Mouse (Mus musculus) liver, embryonic 11.5 days (tissue): ENCODE measurements around the gene Tnfsf15. TPM values are rescaled to one million over a fixed set of nuclear protein-coding genes. Genes with fewer than 3 reads are reported as not detected.

Experiments
- ATAC-seq: fragments of 200-750 bp; cut with Nextera tagmentation; replicated peaks from 2 replicates; pipeline ENCODE4 v1.8.0; 2017; ENCODE audit warnings: moderate number of reproducible peaks, mild to moderate bottlenecking, moderate TSS enrichment, moderate library complexity; ENCODE audit not compliant: low FRiP score
- DNase-seq: peaks from one replicate; pipeline ENCODE4 v3.0.0-alpha.2; 2017; ENCODE audit warnings: low spot score
- H3K27ac ChIP-seq: fragments of 300-500 bp; sonication (generic); 2 replicates; pipeline ENCODE4 v1.5.1; 2014; ENCODE audit warnings: mild to moderate bottlenecking, low read depth, low read length, control low read depth
- H3K27me3 ChIP-seq: fragments of 300-500 bp; sonication (generic); replicated peaks from 2 replicates; pipeline ENCODE4 v1.6.1; 2014; ENCODE audit warnings: low read length, mixed read lengths; ENCODE audit not compliant: control insufficient read depth, insufficient read depth
- H3K36me3 ChIP-seq: fragments of 300-500 bp; sonication (generic); 2 replicates; pipeline ENCODE4 v1.6.1; 2014; ENCODE audit warnings: mild to moderate bottlenecking, low read length, moderate library complexity, mixed read lengths; ENCODE audit not compliant: control insufficient read depth, insufficient read depth
- H3K4me1 ChIP-seq: fragments of 300-500 bp; sonication (generic); replicated peaks from 2 replicates; pipeline ENCODE4 v1.6.1; 2014; ENCODE audit warnings: low read length, mixed read lengths; ENCODE audit not compliant: control insufficient read depth, insufficient read depth
- H3K4me2 ChIP-seq: fragments of 300-500 bp; sonication (generic); 2 replicates; pipeline ENCODE4 v1.6.1; 2014; ENCODE audit warnings: mild to moderate bottlenecking, control low read depth, moderate library complexity
- H3K4me3 ChIP-seq: fragments of 300-500 bp; sonication (generic); 2 replicates; pipeline ENCODE4 v1.5.1; 2014; ENCODE audit warnings: low read depth, low read length, control low read depth
- H3K9ac ChIP-seq: fragments of 300-500 bp; sonication (generic); 2 replicates; pipeline ENCODE4 v1.6.1; 2014; ENCODE audit warnings: low read depth, low read length, control low read depth
- H3K9me3 ChIP-seq: fragments of 300-500 bp; sonication (generic); 2 replicates; pipeline ENCODE4 v1.6.1; 2016; ENCODE audit warnings: low read length, inconsistent platforms, mixed read lengths; ENCODE audit not compliant: control insufficient read depth
- WGBS: fragments of 180-500 bp; shearing (Covaris S2); extraction: QIAGEN DNeasy Blood & Tissue Kit; methylation state at CpG from one replicate; pipeline ENCODE4 v1.1.7; 2014; 5-methylcytosine and 5-hydroxymethylcytosine counted together
- polyA plus RNA-seq: library from polyadenylated mRNA; unstranded; fragments of >200 nt; fragmentation: Nextera tagmentation; extraction: Ambion mirVana; gene quantifications from 2 replicates; pipeline ENCODE4 v1.2.1, GENCODE M21; 2014

Gene Tnfsf15
- polyA plus RNA-seq, 1 experiment from 2014 or later = 0.08 TPM

GRCm38 (mm10) chr4:63704232-63704631 lies 40.7 kb downstream of the Tnfsf15 start:
- DNase-seq (no peak), ATAC-seq (no peak)
- no peaks in the 10 kb centered on the region for H3K27me3 ChIP-seq
- H3K36me3 ChIP-seq = no peaks in the 10 kb centered on the region
- no peaks in the 10 kb centered on the region for H3K4me1 ChIP-seq
- no peak overlapping the region for H3K27ac ChIP-seq
- no peaks in the 10 kb centered on the region for H3K9me3 ChIP-seq
- no peak overlapping the region for H3K4me3 ChIP-seq
- no peak overlapping the region for H3K4me2 ChIP-seq
- WGBS = 63% methylated on average over 5 of the region's 5 CpGs
- H3K9ac ChIP-seq = no peak overlapping the region

GRCm38 (mm10) chr4:63703686-63704085 lies 41.2 kb downstream of the Tnfsf15 start:
- Histone ChIP-seq H3K4me2 (no peak overlapping the region), H3K9ac (no peak overlapping the region), H3K27ac (no peak overlapping the region), H3K27me3 (no peaks in the 10 kb centered on the region), H3K9me3 (no peaks in the 10 kb centered on the region), H3K36me3 (no peaks in the 10 kb centered on the region), H3K4me1 (no peaks in the 10 kb centered on the region), H3K4me3 (no peak overlapping the region)
- WGBS = 82% methylated on average over 2 of the region's 2 CpGs
- ATAC-seq = no peak
- DNase-seq = no peak

DNA sequence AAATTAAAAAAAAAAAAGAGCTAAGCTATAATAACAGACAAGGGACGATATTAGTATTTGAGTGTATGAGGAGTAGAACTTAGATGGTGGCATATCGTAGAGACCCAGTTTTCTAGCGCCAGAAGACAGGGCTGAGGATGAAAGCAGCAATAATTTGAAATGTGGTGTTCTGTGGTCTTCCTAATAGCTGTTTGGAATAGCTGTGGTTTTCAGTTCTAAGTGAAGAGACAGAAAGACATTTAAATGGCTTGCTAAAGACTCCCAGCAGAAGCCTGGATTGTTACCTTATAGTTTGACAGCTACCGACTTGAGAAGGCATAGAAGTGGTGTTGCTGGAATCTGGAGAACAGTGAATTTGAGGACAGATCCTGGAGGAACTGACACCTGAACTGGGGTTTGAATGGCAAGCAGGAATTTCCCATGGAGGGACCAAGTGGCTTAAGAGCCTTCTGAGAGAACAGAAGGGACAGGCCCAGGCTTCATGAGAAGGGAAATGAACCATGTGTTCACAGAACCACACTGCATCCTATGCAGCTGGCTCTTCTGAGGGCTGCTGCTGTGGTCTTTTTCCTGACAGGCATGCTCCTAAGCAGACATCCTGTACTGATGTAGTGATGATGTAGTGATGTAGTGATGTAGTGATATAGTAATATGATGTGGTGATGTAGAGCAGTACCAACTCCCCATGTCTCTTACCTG lies 42.8 kb downstream of the Tnfsf15 start:
- Histone ChIP-seq H3K27ac (no peak overlapping the region), H3K27me3 (no peaks in the 10 kb centered on the region), H3K9me3 (no peaks in the 10 kb centered on the region), H3K9ac (no peak overlapping the region), H3K36me3 (no peaks in the 10 kb centered on the region), H3K4me3 (no peak overlapping the region), H3K4me1 (no peaks in the 10 kb centered on the region), H3K4me2 (no peak overlapping the region)
- DNase-seq = no peak
- no peak for ATAC-seq
- 80% methylated on average over 4 of the region's 4 CpGs for WGBS

DNA sequence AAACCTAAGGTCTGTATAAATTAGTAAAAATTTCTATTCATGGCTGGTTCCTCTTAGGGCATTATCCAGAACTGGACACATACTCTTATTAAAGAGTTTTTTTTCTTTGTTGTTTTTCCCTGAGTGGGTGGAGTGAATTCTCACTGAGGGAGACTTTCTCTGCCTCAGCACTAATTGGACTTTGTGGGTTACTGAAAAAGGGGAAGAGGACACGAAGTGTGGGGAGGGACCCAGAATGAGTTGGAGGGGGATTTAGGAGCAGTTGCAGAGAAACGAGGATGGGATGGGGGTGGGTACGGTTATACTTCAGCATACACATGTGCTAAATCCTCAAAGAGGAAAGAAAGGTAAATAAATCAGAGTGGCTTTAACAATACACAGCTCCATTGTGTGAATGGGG lies 45.2 kb downstream of the Tnfsf15 start:
- 47% methylated on average over 3 of the region's 3 CpGs for WGBS
- no peaks in the 10 kb centered on the region for H3K9me3 ChIP-seq

GRCm38 (mm10) chr4:63696921-63697320 lies 48.0 kb downstream of the Tnfsf15 start:
- 87% methylated on average over 4 of the region's 4 CpGs for WGBS
- H3K36me3 ChIP-seq = no peaks in the 10 kb centered on the region

More for the DNA sequence above, 45.2 kb downstream of the Tnfsf15 start:
- Histone ChIP-seq H3K4me2 (no peak overlapping the region), H3K27me3 (no peaks in the 10 kb centered on the region), H3K4me1 (no peaks in the 10 kb centered on the region), H3K9ac (no peak overlapping the region), H3K27ac (no peak overlapping the region), H3K4me3 (no peak overlapping the region), H3K36me3 (no peaks in the 10 kb centered on the region)
- ATAC-seq (no peak), DNase-seq (no peak)

GRCm38 (mm10) chr4:63692351-63692750 lies 52.6 kb downstream of the Tnfsf15 start:
- H3K4me2 ChIP-seq = no peak overlapping the region
- H3K27ac ChIP-seq = no peak overlapping the region
- no peaks in the 10 kb centered on the region for H3K27me3 ChIP-seq
- no peak overlapping the region for H3K4me3 ChIP-seq
- H3K9me3 ChIP-seq = no peaks in the 10 kb centered on the region
- no peaks in the 10 kb centered on the region for H3K4me1 ChIP-seq
- DNase-seq (no peak), ATAC-seq (no peak)
- H3K9ac ChIP-seq = no peak overlapping the region
- H3K36me3 ChIP-seq = no peaks in the 10 kb centered on the region

More at GRCm38 (mm10) chr4:63696921-63697320, 48.0 kb downstream of the Tnfsf15 start:
- Histone ChIP-seq H3K9ac (no peak overlapping the region), H3K4me3 (no peak overlapping the region), H3K9me3 (no peaks in the 10 kb centered on the region), H3K4me2 (no peak overlapping the region), H3K4me1 (no peaks in the 10 kb centered on the region), H3K27me3 (no peaks in the 10 kb centered on the region), H3K27ac (no peak overlapping the region)
- no peak for ATAC-seq
- no peak for DNase-seq

GRCm38 (mm10) chr4:63687429-63687828 lies 57.5 kb downstream of the Tnfsf15 start:
- Histone ChIP-seq H3K4me3 (no peak overlapping the region), H3K27ac (no peak overlapping the region), H3K9ac (no peak overlapping the region), H3K4me2 (no peak overlapping the region), H3K27me3 (no peaks in the 10 kb centered on the region), H3K36me3 (no peaks in the 10 kb centered on the region), H3K9me3 (no peaks in the 10 kb centered on the region), H3K4me1 (no peaks in the 10 kb centered on the region)
- ATAC-seq = no peak
- no peak for DNase-seq
- WGBS = 81% methylated on average over 8 of the region's 8 CpGs

GRCm38 (mm10) chr4:63686157-63686556 lies 58.8 kb downstream of the Tnfsf15 start:
- no peak for DNase-seq
- Histone ChIP-seq H3K27me3 (no peaks in the 10 kb centered on the region), H3K4me1 (no peaks in the 10 kb centered on the region), H3K36me3 (no peaks in the 10 kb centered on the region), H3K9me3 (no peaks in the 10 kb centered on the region), H3K9ac (no peak overlapping the region), H3K27ac (no peak overlapping the region), H3K4me2 (no peak overlapping the region), H3K4me3 (no peak overlapping the region)
- no peak for ATAC-seq

GRCm38 (mm10) chr4:63685253-63685525 lies 59.7 kb downstream of the Tnfsf15 start:
- Histone ChIP-seq H3K4me3 (no peak overlapping the region), H3K4me1 (no peaks in the 10 kb centered on the region), H3K4me2 (no peak overlapping the region), H3K9ac (no peak overlapping the region), H3K9me3 (no peaks in the 10 kb centered on the region), H3K27me3 (no peaks in the 10 kb centered on the region), H3K36me3 (no peaks in the 10 kb centered on the region), H3K27ac (no peak overlapping the region)
- DNase-seq = no peak
- 52% methylated on average over 4 of the region's 4 CpGs for WGBS
- ATAC-seq = no peak
